Mouse (Mus musculus) liver, embryonic 16.5 days (tissue): ENCODE results near the gene Tgoln1. TPM values are rescaled to one million over a fixed set of nuclear protein-coding genes. Genes with fewer than 3 reads are reported as not detected.

Experiments
- ATAC-seq: fragments of 200-750 bp; cut with Nextera tagmentation; 2 replicates; pipeline ENCODE4 v1.8.0; 2017; ENCODE audit warnings: low read depth, mild to moderate bottlenecking, moderate number of reproducible peaks, moderate library complexity
- H3K27ac ChIP-seq: fragments of 300-500 bp; sonication (generic); 2 replicates; pipeline ENCODE4 v1.5.1; 2014; ENCODE audit warnings: mild to moderate bottlenecking, low read length
- H3K27me3 ChIP-seq: fragments of 300-500 bp; sonication (generic); 2 replicates; pipeline ENCODE4 v1.6.1; 2014; ENCODE audit warnings: low read depth, low read length, mixed read lengths; ENCODE audit not compliant: control insufficient read depth, insufficient read depth
- H3K36me3 ChIP-seq: fragments of 300-500 bp; sonication (generic); 2 replicates; pipeline ENCODE4 v1.6.1; 2014; ENCODE audit warnings: mild to moderate bottlenecking; ENCODE audit not compliant: control insufficient read depth, insufficient read depth
- H3K4me1 ChIP-seq: fragments of 300-500 bp; sonication (generic); 2 replicates; pipeline ENCODE4 v1.6.1; 2014; ENCODE audit warnings: low read depth, low read length, mixed read lengths; ENCODE audit not compliant: control insufficient read depth
- H3K4me2 ChIP-seq: fragments of 300-500 bp; sonication (generic); 2 replicates; pipeline ENCODE4 v1.6.1; 2014; ENCODE audit warnings: low read depth, low read length, mixed read lengths
- H3K4me3 ChIP-seq: fragments of 300-500 bp; sonication (generic); 2 replicates; pipeline ENCODE4 v1.5.1; 2014; ENCODE audit warnings: low read depth, mild to moderate bottlenecking, low read length
- H3K9ac ChIP-seq: fragments of 300-500 bp; sonication (generic); 2 replicates; pipeline ENCODE4 v1.6.1; 2014; ENCODE audit warnings: low read depth, low read length
- H3K9me3 ChIP-seq: fragments of 300-500 bp; sonication (generic); replicated peaks from 2 replicates; pipeline ENCODE4 v1.6.1; 2016; ENCODE audit warnings: low read length; ENCODE audit not compliant: control insufficient read depth
- WGBS: fragments of 180-500 bp; shearing (Covaris S2); extraction: QIAGEN DNeasy Blood & Tissue Kit; methylation state at CpG from one replicate; pipeline ENCODE4 v1.1.7; 2014; ENCODE audit not compliant: insufficient replicate concordance; 5-methylcytosine and 5-hydroxymethylcytosine counted together
- polyA plus RNA-seq: library from polyadenylated mRNA; unstranded; fragments of >200 nt; fragmentation: Nextera tagmentation; extraction: Ambion mirVana; gene quantifications from 2 replicates; pipeline ENCODE4 v1.2.1, GENCODE M21; 2015

Gene Tgoln1
- polyA plus RNA-seq, 1 experiment from 2014 or later: 16.8 TPM

DNA sequence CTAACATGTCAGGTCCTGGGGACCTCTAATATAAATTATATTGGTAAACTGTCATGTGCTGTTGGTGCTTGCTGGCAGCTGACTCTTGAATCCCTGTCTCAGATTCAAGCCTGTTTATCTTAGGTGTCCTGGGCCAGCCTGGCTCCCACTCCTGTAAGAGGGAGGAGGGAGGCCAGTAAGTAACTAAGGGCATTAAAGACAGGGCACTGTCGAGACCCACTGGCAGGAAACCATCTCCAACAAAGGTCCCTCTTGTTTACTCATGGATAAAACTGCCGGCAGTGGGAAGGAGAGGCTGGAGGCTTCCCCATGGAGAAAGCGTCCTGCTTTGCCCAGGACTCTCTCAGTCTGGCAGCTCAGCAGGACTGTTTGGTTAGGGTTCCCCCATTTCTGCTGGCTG is 45.0 kb downstream of the Tgoln1 start:
- no peaks in the 10 kb centered on the region for H3K9me3 ChIP-seq
- H3K36me3 ChIP-seq: no peaks in the 10 kb centered on the region; the same call in 1 of the 2 replicates
- H3K9ac ChIP-seq: no peak overlapping the region
- no peak for ATAC-seq
- WGBS: 57% methylated on average over 3 of the region's 3 CpGs
- no peak overlapping the region for H3K27ac ChIP-seq
- H3K4me2 ChIP-seq: no peak overlapping the region
- H3K4me1 ChIP-seq: no peaks in the 10 kb centered on the region
- H3K4me3 ChIP-seq: no peak overlapping the region
- no peaks in the 10 kb centered on the region for H3K27me3 ChIP-seq

DNA sequence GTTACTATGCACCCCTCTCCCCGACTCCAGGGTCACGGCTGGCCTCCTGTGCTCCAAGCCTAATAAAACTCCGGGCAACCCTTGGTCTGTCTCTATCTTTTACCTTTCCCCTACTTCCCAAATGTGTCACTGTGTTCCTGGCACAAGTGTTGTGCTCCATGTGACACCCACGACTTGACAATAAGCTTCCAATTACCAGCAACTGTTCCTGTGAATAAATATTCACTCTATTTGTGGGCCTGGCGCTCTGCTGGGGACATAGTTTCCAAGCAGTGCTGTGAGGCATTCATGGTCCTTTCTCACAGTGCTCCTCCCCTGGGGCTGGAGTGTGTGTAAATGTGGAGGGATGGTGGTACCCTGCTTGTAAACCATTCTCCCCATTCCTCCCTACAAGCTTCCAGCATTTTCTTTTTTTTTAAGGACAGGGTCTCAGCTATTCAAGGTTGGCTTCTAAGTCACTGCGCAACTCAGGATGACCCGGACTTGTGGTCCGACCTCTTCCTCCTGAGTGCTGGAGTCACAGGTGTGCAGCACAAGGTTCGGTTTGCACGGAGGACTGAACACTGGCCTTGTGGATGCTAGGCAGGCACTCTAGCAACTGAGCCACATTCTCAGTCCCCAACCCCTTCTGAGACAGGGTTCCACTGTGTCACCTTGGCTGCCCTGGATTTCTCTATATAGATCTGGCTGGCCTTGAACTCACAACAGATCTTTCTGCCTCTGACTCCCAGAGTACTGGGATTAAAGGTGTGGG is 46.0 kb downstream of the Tgoln1 start:
- Histone ChIP-seq H3K4me2 (no peak overlapping the region), H3K27ac (no peak overlapping the region), H3K9me3 (no peaks in the 10 kb centered on the region), H3K27me3 (no peaks in the 10 kb centered on the region), H3K9ac (no peak overlapping the region), H3K4me1 (no peaks in the 10 kb centered on the region; the same call in 1 of the 2 replicates), H3K36me3 (no peaks in the 10 kb centered on the region; the same call in 1 of the 2 replicates), H3K4me3 (no peak overlapping the region)
- 73% methylated on average over 10 of the region's 10 CpGs for WGBS
- no peak for ATAC-seq

DNA sequence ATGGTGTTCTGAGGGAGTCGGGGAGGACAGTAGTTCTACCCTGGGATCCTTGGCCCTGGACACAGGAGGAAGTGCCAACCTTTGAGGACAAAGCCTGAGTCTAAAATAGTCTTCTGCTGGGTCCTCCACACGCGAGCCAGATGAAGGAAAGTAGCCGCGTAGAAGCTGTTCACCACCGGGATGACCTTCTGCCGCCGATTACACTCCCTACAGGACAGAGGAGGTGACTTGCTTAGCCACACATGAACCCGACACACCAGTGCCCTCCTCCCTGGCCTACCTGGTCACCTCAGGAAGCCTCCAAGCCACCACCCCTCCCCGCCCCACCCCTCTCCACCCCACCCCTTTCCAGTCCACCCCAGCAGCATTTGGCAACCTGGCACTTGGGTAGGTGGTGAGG is 48.1 kb downstream of the Tgoln1 start:
- H3K9me3 ChIP-seq: no peaks in the 10 kb centered on the region
- H3K9ac ChIP-seq: no peak overlapping the region
- no peak overlapping the region for H3K4me3 ChIP-seq
- no peak overlapping the region for H3K4me2 ChIP-seq
- no peaks in the 10 kb centered on the region; the same call in 1 of the 2 replicates for H3K36me3 ChIP-seq
- WGBS: 73% methylated on average over 10 of the region's 10 CpGs
- ATAC-seq: no peak
- H3K4me1 ChIP-seq: no peaks in the 10 kb centered on the region; the same call in 1 of the 2 replicates
- H3K27me3 ChIP-seq: no peaks in the 10 kb centered on the region
- no peak overlapping the region for H3K27ac ChIP-seq

DNA sequence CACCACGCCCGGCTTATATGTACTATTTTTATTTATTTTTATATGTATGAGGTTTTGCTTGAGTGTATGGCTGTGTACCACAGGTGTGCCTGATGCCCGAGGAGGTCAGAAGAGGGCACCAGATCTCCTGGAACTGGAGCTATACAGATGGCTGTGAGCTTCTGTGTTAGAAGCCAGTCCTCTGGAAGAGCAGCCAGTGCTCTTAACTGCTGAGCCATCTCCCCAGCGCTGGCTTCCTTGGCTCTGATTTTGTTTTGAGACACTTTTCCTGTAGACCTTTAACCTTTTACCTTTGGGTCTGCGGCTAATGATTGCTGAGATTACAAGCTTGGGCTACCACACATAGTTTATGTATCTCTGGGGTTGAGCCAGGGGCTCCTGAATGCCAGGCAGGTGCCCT is 49.3 kb downstream of the Tgoln1 start:
- Histone ChIP-seq H3K4me1 (no peaks in the 10 kb centered on the region; the same call in 1 of the 2 replicates), H3K27ac (no peak overlapping the region), H3K4me2 (no peak overlapping the region), H3K9me3 (no peaks in the 10 kb centered on the region), H3K36me3 (no peaks in the 10 kb centered on the region; the same call in 1 of the 2 replicates), H3K4me3 (no peak overlapping the region), H3K9ac (no peak overlapping the region), H3K27me3 (no peaks in the 10 kb centered on the region)
- WGBS: 64% methylated on average over 5 of the region's 5 CpGs
- no peak for ATAC-seq

DNA sequence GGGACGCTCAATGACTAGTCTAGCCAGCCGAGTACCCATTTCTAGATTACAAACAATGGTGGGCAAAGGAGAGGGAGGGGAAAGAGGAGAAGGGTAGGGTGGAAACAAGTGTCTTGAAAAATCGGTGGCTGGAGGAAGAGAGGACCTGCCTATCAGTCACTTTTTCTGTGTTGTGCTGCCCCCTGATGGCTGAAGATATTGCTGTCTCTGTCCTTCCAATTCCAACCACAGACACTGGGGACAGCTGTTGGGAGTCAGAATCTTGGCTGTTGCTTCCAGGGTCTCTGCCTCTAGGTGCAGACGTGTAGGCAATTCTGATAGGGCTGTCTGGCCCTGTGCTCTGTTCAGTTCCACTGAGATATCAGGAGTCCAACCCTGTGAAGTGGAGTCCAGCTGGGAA is 50.8 kb downstream of the Tgoln1 start:
- H3K4me2 ChIP-seq: no peak overlapping the region
- ATAC-seq: peak; percentile 37; the same call in 1 of the 2 replicates
- H3K36me3 ChIP-seq: no peaks in the 10 kb centered on the region; the same call in 1 of the 2 replicates
- H3K4me1 ChIP-seq: no peaks in the 10 kb centered on the region; the same call in 1 of the 2 replicates
- no peak overlapping the region for H3K4me3 ChIP-seq
- no peak overlapping the region for H3K9ac ChIP-seq
- WGBS: 5% methylated on average over 4 of the region's 4 CpGs
- no peaks in the 10 kb centered on the region for H3K27me3 ChIP-seq
- H3K9me3 ChIP-seq: no peaks in the 10 kb centered on the region
- H3K27ac ChIP-seq: no peak overlapping the region

DNA sequence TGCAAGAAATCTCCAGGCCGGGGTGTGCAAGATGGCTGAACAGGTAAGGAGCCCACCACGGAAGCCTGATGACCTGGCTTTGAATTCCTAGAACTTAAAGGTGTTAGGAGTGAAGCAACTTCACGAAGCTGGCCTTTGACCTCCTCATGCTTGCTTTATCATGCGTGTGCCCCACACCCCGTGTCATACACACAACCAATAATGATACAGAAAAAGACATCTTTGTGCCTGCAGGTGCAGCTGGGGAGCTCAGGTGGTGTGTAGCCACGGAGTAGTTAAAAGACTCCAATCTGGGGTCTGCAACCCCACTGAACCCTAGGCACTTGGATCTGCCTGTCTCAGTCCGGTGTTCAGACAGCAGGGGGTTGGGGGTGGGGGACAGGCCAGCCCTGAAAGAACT is 51.3 kb downstream of the Tgoln1 start:
- Histone ChIP-seq H3K9me3 (no peaks in the 10 kb centered on the region), H3K4me1 (no peaks in the 10 kb centered on the region; the same call in 1 of the 2 replicates), H3K27ac (no peak overlapping the region), H3K9ac (no peak overlapping the region), H3K27me3 (no peaks in the 10 kb centered on the region), H3K36me3 (no peaks in the 10 kb centered on the region; the same call in 1 of the 2 replicates), H3K4me3 (no peak overlapping the region), H3K4me2 (no peak overlapping the region)
- ATAC-seq: peak; percentile 20; the same call in 1 of the 2 replicates
- 64% methylated on average over 7 of the region's 7 CpGs for WGBS

DNA sequence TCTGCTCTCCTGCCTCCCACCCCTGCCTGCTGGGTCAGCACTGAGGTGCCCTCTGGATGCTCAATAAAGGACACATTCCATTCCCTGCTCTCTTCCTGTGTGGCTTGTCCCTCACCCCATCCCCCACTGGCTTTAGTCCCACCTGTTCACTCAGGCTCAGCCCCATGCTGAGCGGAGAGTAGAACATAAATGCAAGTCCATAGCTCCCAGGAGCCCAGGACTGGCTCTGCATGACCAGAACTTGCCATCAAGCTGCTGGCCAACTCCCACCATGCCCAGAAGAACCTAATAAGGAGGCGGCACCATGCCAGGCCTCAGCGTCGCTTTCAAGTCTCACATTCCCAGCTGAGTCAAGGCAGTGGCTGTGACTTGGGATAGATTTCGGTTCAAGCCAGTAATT is 53.9 kb downstream of the Tgoln1 start:
- no peak overlapping the region for H3K27ac ChIP-seq

DNA sequence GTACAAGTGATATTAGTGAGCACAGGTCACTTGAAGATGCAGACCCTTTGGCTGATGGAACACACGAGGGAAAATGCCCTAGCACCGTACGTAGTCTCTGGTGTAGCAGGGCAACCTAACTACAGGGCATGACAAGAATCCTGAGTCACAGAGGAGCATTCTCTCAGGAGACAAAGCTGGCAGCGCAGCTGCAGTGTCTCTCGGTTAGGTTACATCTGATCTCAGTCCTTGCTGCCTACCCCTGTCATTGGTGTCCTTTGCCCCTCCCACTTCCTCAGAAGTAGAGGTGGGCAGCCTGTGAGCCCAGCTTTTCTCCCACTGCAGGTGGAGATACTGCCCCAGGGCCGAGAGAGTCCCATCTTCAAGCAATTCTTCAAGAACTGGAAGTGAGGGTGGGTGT is 54.3 kb downstream of the Tgoln1 start:
- H3K4me1 ChIP-seq: no peaks in the 10 kb centered on the region; the same call in 1 of the 2 replicates
- 59% methylated on average over 6 of the region's 6 CpGs for WGBS
- no peak overlapping the region for H3K27ac ChIP-seq
- H3K36me3 ChIP-seq: no peaks in the 10 kb centered on the region; the same call in 1 of the 2 replicates
- H3K27me3 ChIP-seq: no peaks in the 10 kb centered on the region
- no peak overlapping the region for H3K9ac ChIP-seq
- no peak overlapping the region for H3K4me3 ChIP-seq
- no peak overlapping the region for H3K4me2 ChIP-seq
- H3K9me3 ChIP-seq: no peaks in the 10 kb centered on the region
- ATAC-seq: no peak

More for the DNA sequence above, 53.9 kb downstream of the Tgoln1 start:
- H3K4me2 ChIP-seq: no peak overlapping the region
- 83% methylated on average over 5 of the region's 5 CpGs for WGBS
- no peak overlapping the region for H3K4me3 ChIP-seq
- H3K27me3 ChIP-seq: no peaks in the 10 kb centered on the region
- no peak for ATAC-seq
- no peaks in the 10 kb centered on the region; the same call in 1 of the 2 replicates for H3K36me3 ChIP-seq
- H3K9ac ChIP-seq: no peak overlapping the region
- H3K9me3 ChIP-seq: no peaks in the 10 kb centered on the region
- H3K4me1 ChIP-seq: no peaks in the 10 kb centered on the region; the same call in 1 of the 2 replicates

DNA sequence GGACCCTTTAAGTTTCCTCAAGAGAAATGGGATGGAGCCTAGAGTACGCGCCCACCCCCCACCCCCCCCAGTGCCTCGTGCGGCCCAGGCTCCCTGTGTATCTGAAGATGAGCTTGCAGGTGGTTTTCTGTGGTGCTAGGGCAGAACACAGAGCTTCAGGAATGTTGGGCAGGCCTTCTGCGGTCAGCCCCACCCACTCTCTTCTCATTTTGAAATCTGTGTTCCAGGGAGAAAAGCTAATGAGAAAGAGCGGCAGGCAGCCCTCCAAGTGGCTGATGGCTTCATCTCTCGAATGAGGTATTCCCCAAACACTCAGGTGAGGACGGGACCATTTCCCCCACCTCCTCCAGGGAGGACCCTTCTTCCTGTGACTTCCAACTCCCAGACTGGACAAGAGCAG is 56.0 kb downstream of the Tgoln1 start:
- 73% methylated on average over 8 of the region's 8 CpGs for WGBS
- Histone ChIP-seq H3K9ac (no peak overlapping the region), H3K9me3 (no peaks in the 10 kb centered on the region), H3K36me3 (no peaks in the 10 kb centered on the region; the same call in 1 of the 2 replicates), H3K4me3 (no peak overlapping the region), H3K27ac (no peak overlapping the region), H3K4me1 (no peaks in the 10 kb centered on the region; the same call in 1 of the 2 replicates), H3K4me2 (no peak overlapping the region), H3K27me3 (no peaks in the 10 kb centered on the region)
- ATAC-seq: no peak
